Mouse (Mus musculus) gastrocnemius, postnatal 14 days (tissue): ENCODE data around the gene Actr3. TPM values are rescaled to one million over a fixed set of nuclear protein-coding genes. Genes with fewer than 3 reads are reported as not detected.

ENCODE experiments used
- DNase-seq: peaks from one replicate; pipeline ENCODE4 v3.0.0; 2021; ENCODE audit warnings: mixed read lengths
- intact Hi-C: fragments of 180-260 bp; cut with DNase I; formaldehyde crosslinking; loops from one replicate; pipeline ENCODE4 v1.15.1; 2025; ENCODE audit warnings: low total_unique reads
- long read RNA-seq, 2 experiments: library from polyadenylated mRNA; stranded (forward); transcript quantifications; one replicate each; pipeline ENCODE4 v2.0.0; 2021
- total RNA-seq, 2 experiments: library from RNA; stranded (reverse); gene quantifications; 2 replicates each; pipeline ENCODE4 v1.2.3; 2021

The Actr3 gene
- 10 to 100 TPM; 56.2 to 63.8 TPM for total RNA-seq
- long read RNA-seq, experiment 1, transcript Actr3-202 (12 exons, 2,565 nt), result major isoform, 40 of 45 reads
- long read RNA-seq, experiment 1, partial matches to known transcripts, result 2 of 45 reads
- long read RNA-seq, experiment 1, other reads (novel, unspliced or antisense), result 1 of 45 reads
- long read RNA-seq, experiment 2, transcript Actr3-202 (12 exons, 2,565 nt), result major isoform, 49 of 58 reads
- long read RNA-seq, experiment 2, partial matches to known transcripts, result 3 of 58 reads
- long read RNA-seq, experiment 2, other reads (novel, unspliced or antisense), result 3 of 58 reads

DNA sequence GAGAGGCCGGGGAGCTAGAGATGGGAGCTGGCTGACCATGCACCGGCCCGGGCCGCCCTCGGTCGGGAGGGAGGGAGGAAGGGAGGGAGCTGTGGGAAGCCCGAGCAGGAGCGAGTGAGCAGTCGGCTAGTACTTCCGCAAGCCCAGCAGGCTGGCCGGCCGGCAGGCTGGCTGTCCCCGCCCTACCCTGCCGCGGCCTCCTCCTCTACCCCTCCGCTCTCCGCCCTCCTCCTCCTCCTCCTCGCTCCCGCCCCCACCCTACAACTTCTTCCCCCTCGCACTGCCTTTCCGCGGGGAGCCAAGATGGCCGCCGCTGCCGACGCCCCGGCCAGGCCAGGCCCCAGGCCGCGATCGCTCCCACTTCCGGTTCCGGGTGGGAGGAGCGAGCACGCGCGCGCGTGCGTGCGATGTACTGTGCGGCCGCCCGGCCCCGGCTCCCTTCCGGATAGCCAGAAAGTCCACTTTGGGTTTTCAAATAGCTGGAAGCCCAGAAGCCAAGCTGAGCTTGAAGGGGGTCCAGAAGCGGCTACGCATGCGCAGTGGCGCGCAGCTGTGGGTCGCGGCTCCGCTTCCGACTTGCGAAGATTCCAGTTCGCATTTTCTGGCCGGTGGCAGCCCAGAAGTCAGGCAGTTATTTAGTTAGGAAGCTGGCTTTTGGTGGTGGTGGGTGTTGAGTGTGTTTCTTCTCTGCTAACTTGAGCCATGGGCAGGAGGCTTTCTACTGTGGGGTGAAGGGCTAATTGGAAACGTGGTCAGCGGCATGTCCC lies at the start of gene Actr3:
TSS of gene Actr3 (minus strand) at position 359 of the 767 bp plus-strand sequence.
- peak; percentile 99 for DNase-seq
- intact Hi-C loops, result no loop called here

DNA sequence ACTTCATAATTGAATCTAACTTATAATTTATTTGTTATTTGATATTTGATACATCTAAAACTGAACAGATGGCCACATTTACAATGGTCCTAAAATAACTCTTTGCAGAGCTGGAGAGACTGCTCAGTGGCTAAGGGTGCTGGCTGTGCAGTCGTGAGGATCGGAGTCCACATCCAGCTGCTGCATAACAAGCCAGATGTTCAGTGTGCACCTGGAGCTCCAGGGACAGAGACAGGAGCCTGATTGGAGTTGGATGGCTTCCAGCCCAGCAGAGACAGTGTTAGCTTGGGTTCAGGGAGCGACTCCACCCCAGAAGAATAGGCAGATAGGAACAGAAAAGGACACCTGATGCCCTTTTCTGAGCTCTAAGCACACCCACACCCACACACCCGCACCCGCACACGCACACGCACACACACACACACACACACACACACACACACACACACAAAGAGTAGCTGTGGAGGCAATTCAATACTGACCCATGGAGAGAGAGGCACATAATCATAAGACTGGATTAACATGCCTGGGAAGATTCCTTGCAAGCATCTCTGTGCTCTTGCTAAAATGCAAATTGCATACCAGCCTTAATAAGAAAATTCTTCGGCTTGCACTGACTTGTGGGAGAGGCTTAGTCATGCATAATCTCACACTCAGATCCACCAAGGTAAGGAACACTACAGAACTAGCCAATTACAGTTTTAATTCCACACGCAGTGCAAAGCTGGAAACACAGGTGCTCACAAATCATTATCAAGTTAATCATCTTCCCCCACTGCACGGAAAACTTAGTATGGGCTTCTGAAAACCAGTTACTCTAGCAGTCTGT lies 47.1 kb upstream of the Actr3 start:
- DNase-seq, result no peak
- intact Hi-C loops, result no loop called here

DNA sequence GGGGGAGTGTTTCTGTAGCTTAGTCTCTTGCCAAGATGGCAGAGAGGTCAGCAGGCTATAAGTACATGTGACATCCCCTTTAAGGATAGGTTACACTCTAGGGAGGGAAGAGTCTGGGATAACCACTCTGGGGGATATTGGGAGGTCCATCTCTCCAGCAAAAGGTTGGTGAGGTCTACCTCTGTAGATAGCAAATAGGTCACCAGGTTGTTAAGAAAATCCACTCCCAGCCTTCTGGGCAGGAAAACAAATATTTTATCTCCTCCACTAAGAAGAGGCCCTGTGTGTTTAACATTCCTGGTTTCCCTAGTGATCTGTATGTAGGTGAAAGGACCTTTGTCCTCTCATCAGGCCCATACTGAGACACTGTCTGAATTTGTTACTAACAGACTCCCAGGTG lies 46.3 kb upstream of the Actr3 start:
- no peak for DNase-seq
- intact Hi-C loops, result no loop called here

DNA sequence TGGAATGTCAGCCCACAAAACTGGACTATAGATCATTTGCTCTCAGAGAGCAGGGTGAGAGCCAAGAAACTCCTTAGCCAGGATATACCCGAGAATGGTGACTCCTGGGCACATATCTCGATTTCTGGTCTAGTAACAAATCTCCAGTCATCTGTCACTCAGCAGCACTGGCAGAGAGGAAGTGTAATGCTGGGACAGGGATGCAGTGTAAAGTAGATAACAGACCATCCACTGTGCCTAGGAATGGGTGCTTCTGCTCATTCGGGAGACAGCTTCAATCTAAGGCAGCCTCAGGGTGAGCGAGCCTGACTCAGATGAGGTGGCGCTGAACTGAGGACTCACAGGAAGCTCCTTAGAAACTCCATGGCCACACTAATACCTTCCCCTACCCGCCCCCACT lies 43.1 kb upstream of the Actr3 start:
- intact Hi-C loops, result no loop called here

DNA sequence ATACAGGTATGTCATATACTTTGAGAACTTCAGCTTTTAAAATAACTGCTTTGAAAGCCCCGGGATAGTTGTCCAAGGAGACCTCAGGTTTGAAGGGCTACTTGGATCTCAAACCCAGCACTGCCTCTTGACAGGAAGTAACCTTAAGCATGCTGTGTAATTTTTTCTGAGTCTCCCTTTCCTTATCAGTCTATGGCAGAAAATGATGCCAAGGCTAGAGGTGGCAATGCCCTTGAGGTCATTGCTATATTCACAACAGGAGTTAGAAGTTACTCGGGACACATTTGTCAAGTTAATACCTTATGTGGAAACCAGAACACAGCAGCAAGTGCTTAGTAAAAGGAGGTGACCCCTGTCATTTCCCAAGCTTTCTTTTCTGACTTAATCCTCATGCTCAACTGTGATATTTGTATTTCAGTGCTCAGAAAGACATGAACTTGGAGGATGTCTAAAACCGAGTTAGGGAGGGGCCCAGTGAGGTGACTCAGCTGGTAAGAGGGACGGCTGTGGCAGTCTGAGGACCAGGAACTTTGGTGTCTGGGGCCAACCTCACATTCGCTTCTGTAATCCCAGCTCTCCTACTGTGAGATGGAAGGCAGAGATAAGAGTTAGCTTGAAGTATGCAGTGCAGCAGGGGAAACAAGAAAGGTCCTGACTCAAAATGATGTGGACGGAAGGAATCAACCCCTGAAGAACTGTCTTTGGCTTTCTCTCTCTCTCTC lies 40.6 kb upstream of the Actr3 start:
- no peak for DNase-seq
- intact Hi-C loops, result no loop called here

More for the DNA sequence above, 43.1 kb upstream of the Actr3 start:
- DNase-seq, result no peak

DNA sequence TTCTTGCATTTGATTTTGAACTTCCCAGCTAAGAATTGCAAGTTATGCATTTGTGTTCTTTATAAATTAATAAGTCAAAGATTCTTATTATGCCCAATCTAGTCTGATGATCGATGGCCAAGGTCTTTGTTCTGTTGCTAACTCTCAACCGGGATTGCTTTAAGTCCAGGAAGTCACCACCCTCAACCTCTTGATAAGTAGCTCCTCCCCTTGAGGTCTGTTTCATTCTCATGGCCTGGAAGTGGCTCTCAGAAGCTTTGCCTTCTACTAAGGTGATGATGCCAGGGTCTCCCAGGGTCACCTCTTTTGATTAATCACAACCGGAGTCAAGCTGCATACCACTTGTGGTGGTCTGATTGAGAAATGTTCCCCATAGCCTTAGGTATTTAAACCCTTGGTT lies 38.3 kb upstream of the Actr3 start:
- DNase-seq, result no peak
- intact Hi-C loops, result no loop called here

DNA sequence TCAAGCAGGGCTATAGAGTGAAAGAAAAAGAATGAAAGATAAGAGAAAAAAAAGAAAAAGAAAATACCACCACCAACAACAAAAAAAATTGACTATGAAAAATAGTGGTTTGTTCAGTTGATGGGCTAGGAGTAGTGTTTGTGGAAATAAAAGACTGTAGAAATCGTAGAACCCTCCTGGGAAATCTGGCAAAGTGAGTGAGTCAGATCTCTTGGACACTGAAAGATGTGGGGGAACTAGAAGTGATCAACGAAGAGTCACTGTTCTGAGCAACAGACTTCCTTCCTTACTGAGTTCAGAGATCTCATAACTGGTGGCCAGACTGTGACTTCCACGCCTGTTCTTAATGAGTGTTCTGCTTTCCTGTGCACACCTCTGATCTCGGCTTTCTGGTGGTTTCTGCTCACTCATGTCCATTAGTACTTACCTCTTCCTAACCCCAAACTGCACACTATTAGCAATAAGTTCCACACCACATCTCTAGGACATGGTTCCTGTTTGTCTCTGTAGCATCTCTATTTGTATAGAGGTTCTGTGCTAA lies 37.7 kb upstream of the Actr3 start:
- intact Hi-C loops, result no loop called here
- DNase-seq, result no peak

DNA sequence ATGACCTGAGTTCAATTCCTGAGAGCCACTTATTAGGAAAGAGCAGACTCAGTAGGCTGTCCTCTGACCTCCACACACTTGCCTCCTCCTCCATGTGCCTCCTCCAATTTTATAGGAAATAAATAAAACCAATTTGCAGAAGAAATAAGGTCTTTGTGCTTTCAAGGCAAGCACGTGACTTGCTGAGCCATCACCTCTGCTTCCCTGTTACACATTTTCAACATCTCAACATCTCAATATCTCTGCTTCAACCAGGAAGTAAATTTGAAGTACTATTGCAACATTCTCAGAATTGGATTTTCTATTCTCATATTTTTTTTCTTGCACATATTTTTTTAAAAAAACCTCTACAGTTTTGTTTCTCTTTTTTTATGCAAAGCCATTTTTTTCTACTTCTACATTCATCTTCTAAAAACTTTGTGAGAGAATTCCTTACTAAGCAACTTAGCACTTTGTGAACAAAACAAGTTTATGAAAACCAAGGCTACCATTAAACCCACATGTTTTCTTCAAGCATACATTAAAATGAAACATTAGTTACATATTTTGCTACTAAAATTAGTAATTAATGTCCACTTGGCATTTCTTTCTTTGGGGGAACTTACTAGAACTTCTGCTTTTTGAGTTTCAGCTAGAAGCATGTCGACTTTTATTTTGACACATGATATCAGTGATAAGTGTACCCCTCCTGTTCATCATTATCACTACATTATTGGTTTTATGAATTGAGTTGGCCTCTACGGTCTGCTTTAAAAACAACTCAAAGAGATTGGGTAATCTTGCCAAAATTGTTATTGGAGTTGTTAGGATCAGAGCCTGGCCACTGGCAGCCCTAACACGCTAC lies 35.5 kb upstream of the Actr3 start:
- no peak for DNase-seq
- intact Hi-C loops, result no loop called here

DNA sequence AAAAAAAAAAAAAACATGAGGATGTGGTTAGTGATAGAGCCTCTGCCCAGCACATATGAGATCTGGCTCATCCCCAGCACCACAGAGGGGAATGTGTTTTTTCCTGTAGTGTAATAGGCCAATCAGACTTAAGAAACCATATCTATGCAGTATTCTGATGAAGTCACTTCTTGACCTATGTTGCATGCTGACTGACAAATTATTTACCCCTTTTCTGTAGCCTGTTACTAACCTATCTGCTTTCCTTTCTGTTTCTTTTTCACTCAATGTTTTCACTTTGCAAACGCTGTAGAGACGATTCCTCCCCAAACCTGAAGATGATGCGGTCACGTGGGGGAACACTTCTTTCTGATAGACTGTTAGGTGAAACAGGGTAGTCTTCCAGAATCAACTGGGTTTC lies 32.4 kb upstream of the Actr3 start:
- no peak for DNase-seq
- intact Hi-C loops, result no loop called here

DNA sequence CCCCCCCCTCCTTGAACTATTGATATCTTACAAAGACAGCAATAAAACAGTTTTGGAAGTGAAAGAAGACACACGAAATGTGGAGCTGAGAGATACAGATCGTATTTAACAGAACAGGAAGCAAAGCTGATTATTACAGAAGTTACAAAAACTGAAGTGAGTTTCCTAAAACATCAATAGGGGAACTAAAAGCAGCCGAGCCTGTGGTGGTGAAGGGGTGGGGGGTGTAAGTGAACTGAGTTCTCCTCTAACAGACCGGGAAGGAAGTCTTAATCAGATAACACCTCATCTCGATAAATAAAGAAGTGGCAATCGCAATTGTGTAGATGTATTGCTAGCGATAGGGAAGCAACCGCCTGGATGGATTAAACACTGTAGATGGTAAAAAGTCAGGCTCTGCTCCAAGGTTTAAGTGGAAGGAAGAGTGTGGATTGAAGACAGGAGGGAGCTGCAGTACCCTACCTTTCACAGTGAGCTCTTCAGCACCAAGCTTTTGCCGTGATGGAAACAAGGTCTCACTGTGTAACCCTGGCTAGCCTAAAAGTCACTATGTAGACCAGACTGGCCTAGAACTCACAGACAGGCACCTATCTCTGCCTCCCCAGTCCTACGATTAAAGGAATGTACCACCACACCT lies 31.2 kb upstream of the Actr3 start:
- intact Hi-C loops, result no loop called here
- DNase-seq, result no peak

DNA sequence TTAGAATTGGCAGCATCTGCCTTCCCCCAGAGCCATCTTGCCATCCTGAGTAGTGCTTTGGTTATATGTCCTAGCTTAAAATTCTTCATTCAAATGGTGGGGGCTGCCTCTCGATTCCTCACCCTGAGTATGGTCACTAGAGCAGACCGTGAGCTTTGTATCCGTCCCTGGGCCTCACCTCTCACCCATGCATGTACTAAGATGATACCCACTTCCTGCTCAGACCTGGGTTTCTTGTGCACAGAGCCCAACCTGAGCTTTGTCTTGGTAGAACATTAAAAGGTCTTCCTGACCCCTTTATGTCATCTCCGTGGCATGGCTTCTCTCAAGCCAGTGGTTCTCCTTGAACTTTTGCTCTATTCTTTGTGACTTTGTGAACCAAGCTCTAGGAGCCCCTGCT lies 28.5 kb upstream of the Actr3 start:
- no peak for DNase-seq
- intact Hi-C loops, result no loop called here

DNA sequence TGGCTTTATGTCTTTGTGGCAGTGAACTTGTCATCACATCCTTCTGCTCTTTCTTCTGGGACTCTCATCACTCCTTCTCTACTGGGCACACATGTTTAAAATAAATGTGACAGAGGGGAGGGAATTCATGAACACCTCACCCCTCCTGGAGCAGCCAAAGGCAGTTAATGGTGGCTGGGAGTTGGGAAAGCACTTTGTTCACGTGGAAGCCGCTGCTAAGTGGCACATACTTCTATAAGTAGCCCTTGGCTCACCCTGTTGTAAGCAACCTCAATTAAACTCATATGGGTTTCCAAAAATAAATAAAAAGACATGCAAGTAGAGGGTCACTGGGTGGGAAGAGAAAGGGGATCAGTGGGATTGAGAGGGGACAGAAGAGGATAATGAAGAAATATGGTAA lies 27.8 kb upstream of the Actr3 start:
- no peak for DNase-seq
- intact Hi-C loops, result no loop called here

DNA sequence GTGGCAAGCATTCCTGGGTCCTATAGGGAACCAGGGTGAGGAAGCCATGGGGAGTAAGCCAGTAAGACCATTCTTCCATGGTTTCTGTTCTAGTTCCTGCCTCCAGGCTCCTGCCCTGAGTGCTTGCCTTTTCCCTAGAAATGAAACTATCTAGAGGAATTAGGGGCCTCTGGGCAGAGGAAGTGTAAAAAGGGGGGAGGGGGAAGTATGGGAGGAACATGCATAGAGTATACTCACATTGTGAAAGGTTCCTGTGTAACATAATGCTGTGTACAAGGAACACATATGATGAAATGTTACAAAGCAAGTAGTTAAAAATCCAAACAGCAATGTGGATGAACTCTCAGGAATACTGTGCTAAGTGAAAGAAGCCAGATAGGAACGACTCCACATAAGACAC lies 27.4 kb upstream of the Actr3 start:
- DNase-seq, result no peak
- intact Hi-C loops, result no loop called here

DNA sequence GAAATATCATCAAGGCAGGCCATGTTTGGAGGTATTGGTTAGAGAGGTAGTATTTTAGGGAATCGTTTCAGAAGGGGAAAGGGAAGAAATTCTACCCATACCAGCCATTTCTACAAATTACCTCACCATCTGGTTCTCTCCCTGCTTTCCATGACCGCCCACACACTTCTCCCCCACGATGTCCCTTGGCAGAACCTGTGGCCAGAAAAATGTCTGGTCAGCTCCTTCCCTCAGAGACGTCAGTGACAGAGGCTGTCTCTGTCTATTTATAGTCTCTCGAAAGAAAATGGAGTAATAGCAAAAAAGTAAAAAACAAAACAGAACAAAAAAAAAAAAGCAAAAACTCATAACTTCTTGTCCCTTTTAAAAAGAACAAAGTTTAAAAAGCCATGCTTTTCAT lies 23.0 kb upstream of the Actr3 start:
- intact Hi-C loops, result no loop called here
- DNase-seq, result peak; percentile 44

DNA sequence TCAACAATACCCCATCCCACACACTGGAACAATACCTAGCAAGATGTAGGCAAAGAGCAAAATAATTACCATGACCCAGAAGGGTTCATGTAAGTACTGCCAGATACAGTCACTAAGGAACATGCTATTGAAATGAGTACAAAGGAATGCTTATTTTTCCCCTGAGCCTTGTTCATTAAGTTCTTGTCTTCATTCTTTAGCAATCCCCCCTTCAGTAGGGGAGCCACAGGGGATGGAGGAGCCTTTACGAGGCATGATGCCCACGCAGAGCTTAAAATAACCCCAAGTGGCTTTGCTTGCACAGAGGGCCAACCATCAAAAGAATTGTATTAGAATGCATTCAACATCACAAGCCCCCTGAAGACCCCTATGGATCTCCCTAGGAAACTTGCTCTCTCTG lies 19.6 kb upstream of the Actr3 start:
- DNase-seq, result no peak
- intact Hi-C loops, result no loop called here

DNA sequence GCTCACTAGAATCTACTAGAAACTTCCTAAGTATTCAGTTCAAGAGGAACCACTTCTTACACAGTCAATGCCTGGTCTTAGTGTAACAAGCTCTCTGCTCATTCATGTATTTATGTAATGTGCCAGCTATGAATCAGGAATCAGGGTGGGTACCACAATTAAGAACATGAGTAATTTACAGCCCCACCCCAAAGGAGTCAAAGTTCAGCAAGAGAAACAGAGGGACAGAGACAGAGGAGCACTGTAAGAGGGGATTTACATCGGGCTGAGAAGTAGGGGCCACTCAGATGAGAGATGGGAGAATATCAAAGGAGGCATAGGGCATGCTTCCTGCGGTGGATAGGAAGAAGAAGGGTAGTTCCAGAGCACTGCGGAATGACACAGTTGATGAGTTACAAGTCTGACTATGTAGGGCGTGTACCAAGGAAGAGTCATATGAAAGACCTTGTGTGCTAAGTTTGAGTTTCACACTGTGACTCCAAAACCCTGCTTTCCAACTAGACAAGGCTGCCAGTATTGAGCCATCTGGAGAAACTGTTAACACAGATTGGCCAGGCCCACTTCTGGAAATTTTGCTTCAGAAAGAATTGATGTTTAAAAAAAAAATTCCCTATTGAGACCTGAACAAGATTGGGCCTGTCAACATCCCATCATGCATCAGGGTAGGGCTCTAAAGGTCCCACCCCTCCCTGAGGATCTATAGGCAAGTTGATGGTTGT lies 14.9 kb upstream of the Actr3 start:
- no peak for DNase-seq
- intact Hi-C loops, result no loop called here

DNA sequence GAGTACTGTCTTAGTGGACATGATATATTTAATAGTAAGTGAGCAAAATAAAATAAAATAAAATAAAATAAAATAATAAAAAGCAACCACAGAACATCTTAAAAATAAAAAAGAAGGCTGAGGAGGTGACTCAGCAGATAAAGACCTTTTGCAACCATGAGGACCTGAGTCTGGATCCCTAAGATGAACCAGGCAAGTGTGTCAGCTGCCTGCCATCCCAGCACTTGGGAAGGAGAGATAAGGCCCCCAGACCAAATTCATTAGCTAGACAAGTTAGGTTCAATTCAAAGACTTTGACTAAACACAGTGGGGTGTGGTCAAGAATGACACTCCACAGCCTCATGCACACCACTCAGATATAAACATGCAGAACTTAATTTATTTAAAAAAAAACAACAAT lies 12.4 kb upstream of the Actr3 start:
- no peak for DNase-seq

DNA sequence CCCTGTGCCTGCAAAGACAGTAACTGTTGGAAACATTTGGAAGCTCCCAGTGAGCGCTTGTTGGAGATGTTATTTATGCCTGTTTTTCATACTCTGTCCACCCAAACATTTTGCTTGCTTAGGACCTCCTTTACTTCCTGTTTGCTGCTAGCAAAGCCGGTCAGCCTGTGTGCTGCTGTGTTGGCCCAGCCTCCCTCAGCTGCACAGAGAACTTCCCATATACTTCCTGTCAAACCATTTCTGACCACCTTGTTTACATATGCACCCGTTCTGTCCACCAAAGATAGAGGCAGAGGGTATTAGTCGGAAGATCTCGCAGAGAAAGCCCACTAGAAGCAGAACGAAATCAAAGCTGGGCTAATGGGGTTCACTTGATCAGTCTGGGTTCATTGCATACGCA lies 6.2 kb upstream of the Actr3 start:
- DNase-seq, result no peak
- intact Hi-C loops, result no loop called here

More for the DNA sequence above, 12.4 kb upstream of the Actr3 start:
- intact Hi-C loops, result no loop called here
